Mouse (Mus musculus) spleen, adult 2 months (tissue): ENCODE data around the gene Zbtb16.

ENCODE experiments used
- CTCF ChIP-seq: fragments of 200-500 bp; IDR thresholded peaks from 2 replicates; pipeline ENCODE4 v1.5.1; 2011; ENCODE audit warnings: mild to moderate bottlenecking, inconsistent platforms; ENCODE audit not compliant: insufficient read depth, insufficient read length, insufficient replicate concordance; ENCODE audit errors: extremely low read depth
- POLR2A ChIP-seq: fragments of 200-500 bp; IDR thresholded peaks from 2 replicates; pipeline ENCODE4 v1.6.1; 2011; ENCODE audit warnings: low read depth, low read length, inconsistent platforms

DNA sequence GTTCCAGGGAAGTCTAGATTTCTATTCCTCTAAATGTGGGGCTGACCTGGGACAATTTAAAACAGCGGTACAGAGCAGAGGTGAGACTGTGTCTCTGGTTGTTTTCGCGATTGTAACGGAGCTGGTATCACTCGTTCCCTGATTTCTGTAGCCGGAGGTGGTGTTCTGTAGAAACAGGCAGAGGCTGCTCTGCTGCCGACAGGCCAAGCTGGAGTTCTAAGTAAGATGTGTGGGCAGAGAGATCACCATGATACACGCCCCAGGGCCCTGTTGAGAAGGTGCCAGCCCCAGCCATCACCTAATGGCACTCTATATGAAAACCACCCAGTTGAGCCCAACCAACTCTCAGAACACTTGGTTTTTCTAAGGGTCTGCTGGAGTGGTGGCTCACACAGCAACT, 122.2 kb downstream of the Zbtb16 start:
- TF ChIP-seq CTCF (no peak), POLR2A (no peak)
